Mouse (Mus musculus) embryo, embryonic 10 days (tissue): ENCODE data around the gene Hexb.
A peak's percentile ranks its signal among the peaks of the same experiment; 100 is the strongest.

Source experiments
- DNase-seq: peaks from one replicate; pipeline ENCODE4 v3.0.0-alpha.2; 2015; ENCODE audit warnings: low spot score

Gene Hexb

DNA sequence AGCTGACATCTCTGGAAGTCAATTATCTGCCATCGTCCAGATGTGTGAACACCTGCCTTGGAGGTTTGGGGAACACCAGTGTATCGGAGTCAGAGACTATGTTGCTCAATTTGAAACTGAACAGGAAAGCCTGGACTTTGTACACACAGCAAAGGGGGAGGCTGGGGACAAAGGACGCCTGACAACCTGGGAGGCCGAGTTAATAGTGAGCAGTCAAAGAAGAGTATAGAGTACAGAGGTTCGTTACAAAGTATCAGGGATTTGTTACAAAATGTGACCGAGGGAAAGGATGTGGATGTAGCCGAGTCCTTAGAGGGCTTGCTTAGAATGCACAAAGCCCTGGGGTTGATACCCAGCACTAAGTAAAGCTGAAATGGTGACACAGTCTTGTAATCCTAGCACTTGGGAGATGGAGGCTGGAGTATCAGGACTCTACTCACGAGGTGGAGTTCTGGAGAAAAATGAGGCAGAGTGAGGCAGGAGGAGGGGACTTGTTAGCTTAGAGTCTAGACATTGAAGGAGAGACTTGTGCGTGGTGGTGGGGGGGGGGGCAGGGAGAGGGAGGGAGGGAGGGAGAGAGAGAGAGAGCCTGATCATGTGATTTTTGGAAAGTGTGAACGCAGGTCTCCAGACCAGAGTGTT lies 26.3 kb upstream of the Hexb start:
- no peak for DNase-seq

DNA sequence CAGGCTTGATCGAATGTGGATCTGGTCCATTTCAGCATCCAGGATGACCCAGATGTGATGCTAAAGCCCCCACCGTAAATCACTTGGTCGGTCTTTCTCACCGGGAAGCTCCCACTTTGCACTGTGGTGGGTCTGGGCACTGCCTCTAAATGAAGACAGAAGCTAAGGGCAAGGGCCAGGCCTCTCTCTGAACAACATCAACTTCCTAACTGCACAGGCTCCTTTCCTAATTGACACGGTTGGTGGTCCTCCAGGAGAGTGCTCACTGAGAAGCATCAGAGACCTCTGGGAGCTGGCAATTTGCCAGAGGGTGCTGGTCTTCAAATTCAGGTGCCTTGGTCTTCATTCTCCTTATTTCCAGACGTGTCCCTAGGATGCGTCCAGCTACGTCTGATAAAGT lies 25.7 kb upstream of the Hexb start:
- DNase-seq: no peak

DNA sequence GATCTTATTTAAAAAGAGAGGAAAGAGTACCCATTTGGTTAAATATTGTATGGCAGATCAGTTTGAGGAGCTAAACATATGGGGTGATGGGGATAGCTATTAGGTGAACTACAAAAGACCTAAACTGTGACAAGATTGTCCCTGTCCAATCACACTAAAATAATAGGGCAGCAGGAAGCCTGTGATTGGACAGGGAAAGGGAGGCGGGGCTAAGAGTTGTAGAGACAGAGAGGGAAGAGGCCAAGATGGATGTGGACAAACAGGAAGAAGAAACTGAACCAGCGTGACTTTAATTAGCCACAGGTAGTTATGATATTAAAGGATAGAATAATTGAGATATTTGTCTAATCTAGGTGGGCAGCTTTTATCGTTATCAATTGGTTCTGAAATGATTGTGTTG lies 21.9 kb upstream of the Hexb start:
- DNase-seq: no peak

DNA sequence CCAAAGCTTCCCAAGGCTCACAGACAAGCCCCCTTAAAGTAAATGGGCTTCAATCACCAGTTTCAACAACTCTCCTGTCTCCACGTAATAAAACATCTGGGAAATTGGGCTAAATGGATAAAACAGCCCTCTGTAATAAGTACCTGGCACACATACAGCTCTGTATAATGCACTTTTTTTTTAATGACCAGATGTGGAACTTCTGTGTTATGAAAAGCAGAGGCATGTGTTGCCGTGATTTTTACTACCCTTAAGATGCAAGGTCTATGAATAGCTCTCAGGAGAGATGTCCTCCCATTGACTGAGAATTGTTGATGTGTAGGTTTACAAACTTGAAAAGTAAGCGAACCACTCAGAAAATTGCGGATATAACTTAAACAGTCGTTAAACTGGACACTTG lies 18.0 kb upstream of the Hexb start:
- no peak for DNase-seq

DNA sequence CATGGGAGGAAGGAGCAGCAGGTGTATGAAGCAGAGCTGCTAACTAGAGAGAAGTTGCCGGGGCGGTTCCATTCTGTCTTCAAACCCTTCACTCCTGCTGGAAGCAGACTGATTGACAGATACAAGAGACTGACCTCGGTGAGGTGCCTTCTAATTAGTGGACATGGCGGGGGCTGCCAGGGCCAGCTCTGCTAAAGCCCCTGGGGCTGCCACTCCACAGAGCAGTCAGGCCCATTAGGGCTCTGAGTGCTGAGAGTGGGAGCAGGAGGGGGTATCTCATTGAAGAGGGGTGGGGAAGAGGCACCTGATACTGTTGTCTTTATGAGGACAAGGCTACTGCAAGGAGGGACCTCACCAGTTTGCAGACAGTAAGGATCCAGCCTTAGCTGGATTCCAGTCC lies 17.4 kb upstream of the Hexb start:
- DNase-seq: no peak

DNA sequence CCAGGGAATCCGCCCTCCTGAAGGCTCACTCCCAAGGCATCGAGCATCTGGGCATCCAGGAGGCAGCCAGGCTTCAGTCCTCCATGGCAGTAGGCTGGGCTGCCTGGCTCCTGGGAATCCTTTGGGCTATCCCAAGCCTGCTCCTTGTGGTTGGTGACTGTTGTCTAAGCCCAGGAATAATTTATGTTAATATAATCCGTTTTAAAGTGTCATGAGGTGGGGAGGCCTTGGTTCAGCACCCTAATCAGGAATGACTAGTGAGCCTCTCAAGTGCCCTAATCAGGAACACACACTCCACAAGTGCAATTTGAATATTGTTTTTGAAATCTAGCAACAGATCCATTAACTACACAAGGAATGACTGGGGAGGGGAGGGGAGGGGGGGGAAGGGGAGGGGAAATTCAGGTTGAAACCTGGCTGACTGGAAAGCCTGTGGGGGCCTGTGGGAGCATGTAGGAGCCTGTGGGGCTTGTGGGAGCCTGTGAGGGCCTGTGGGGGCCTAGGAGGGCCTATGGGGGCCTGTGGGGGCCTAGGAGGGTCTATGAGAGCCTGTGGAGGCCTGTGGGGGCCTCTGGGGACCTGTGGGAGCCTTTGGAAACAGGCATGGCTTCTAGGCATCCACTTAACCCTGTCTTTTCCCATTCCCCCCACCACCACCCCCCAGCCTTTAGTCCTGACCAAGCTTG lies 16.6 kb upstream of the Hexb start:
- no peak for DNase-seq

DNA sequence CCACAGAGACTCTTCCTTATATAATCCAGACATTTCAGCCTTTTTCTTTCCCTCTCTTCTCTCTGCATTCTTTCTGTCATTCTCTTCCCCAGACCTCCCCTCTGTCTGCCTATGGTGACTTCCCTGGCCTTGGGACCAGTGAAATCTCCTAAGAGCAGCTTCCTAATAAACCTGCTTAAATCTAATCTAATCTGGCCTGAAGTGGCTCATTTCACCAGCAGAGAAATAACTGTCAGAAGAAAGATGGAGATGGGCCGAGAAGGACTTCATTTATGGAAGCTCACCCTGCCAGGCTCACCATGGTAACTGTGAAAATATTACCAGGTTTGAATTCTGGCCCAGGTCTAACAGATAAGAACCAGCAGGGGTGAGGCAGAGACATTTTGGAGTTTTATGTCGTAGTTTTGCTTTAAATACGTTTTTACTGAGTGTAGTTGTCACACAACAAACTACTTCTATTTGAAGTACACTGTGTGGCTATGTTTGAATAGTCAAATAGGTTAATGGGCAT lies 10.4 kb upstream of the Hexb start:
- no peak for DNase-seq

DNA sequence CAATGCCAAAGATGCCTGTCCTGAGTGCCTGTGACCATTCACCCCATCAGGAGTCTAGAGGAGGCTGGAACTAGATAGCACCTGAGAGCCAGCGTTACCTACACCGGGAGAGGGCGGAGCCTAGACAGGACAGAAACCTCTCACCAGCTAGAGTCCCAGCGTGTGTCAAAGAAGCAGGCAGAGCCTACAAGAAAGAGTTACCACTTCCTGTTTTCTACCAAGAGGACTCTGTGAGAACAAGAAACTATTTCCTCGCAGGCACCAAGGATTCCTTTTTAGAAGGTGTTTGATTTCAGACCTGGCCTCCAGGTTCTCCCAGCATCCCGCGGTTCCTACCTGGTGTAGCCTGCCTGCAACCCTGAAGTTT lies 9.9 kb upstream of the Hexb start:
- DNase-seq: no peak

DNA sequence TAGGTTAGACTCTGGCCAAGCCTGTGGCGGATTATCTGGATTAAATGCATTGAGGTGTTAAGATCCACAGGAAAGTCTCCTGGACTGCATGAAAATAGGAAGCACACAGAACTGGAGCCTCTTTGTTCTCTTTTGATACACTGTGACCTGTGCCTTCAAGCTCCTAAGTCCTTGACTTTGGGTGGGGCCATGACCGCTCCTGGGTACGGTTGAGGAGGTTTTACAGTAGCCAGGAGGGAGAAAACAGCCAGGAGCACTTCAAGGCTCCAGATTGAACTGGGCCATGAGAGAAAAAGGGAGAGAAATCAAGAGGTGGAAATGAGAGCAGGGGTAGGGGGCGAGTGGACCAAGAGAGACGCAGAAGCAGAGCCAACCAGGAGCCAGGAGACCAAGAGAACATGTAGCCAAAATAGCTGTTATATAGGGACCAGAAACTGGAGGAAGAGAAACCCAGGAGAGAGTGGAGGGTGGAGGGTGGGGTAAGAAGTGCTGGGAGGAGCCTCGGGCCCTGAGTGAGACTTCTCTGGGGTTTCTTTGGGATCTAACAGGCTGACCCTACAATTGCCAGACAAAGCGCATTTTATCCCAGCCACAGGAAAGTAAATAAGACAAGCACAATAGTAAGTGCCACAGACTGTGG lies 9.4 kb upstream of the Hexb start:
- no peak for DNase-seq

DNA sequence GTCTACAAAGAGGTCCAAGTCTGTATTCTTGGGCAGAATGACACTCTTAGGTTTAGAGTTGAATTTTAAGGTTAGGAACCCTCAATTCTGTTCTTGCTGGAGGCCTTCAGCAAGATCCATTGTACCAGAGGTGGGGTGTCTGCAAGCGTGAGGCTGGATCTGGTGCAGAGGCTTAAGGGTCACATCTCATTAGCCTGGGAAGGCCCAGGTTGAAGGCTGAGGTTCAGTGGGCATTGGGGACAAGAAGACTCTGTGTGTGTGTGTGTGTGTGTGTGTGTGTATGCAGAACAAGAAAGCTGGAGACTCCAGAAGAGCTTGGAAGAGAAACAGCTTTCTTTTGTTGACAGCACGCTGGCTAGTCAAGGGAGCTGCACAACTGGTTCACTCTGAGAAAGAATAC lies 7.9 kb upstream of the Hexb start:
- DNase-seq: no peak

DNA sequence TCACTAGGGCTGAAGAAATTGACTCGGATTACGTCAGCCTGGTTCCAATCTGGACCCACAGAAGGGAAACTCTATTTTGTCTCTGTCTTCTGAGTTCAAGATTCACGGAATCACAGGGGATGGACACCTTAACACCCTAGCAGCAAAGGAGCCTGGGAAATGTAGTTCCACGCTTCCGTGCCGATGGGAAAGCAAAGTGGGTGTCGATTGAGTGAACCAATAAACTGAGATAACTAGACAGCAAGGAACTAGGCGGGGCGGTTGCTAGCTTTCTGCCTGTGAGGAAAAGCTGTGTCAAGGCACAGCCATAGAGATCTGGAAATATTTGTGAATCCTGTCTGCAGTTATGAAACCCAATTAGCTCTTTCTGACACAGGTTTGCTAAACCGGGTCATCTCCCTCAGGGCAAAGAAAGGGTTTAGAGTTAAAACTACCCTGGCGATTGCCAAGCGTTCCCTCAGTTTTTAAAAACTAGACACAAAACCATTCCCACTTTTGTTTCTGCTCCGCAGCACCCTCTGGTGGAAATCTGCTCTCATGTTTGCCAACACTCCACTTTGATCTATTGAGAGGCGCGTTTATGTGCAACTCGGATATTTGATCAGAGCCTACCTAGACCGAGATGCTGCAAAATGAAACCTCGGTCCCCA lies 7.0 kb upstream of the Hexb start:
- DNase-seq: peak; percentile 87

DNA sequence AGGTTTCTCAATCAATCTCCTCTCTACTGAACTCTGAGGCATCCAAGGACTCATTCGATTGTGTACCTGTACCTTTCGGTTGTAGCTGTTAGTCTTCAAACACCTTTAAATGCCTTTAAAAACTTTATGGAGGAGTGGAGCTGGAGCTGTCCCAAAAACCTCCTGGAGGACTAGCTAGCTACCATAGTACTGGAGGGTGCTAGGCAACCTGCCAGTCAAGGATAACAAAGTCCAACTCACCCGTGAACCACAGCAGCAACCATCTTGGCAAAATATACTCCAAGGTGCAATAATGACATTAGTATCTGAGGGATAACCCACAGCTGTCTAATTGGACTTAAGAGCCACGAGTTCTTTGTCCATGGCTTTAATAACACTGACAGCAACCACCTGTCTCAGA lies 3.7 kb upstream of the Hexb start:
- no peak for DNase-seq

DNA sequence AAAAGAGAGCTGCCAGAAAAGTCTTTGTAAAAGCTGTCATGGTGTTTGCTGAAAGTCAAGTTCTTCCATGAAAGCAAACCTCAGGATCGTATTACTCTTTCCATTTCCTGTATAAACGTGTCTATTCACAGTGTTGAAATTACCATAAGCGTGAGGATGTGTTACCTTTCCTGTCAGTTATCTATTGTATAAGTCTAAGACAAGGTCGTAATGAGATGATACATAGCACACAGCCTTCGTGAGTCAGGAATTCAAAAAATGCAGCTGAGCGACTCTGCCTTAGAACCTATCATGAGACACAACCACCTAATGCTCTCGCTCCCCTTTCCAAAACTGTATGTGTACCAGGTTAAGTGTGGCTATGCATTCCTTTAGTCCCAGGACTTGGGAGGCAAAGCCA lies 2.9 kb upstream of the Hexb start:
- DNase-seq: no peak

DNA sequence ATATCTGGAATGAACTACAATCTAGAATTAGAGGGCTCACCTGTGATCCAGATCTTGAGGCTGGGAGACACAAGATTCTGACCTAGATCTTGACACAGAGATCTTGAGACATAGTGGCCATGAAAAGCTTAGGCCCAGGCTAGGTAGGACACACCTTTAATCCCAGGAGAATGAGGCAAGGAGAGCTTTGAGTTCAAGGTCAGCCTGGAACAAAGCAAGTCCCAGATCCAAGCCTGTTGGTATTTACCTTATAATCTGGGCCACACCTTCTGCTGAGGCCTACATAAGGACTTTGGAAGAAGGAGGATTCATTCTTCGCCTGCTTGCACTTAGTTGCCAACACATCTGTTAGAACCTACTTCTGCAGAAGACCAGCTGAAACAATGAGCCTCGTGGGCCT lies 966 bp upstream of the Hexb start:
- no peak for DNase-seq

DNA sequence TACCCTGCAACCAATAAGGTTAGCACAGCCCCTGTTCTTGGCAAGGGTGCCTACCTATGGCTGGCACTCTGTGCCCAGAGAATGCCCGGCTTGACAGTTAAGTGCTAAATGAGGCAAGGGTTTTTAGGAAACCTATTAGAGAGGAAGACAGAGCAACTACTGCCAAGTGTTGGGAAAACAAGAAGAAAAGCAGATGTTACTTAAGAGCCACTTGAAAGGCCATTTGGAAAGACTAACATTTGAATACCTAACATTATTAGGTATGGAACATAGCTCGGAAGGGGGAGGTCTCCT lies 1.3 kb downstream of the Hexb start:
- DNase-seq: no peak

DNA sequence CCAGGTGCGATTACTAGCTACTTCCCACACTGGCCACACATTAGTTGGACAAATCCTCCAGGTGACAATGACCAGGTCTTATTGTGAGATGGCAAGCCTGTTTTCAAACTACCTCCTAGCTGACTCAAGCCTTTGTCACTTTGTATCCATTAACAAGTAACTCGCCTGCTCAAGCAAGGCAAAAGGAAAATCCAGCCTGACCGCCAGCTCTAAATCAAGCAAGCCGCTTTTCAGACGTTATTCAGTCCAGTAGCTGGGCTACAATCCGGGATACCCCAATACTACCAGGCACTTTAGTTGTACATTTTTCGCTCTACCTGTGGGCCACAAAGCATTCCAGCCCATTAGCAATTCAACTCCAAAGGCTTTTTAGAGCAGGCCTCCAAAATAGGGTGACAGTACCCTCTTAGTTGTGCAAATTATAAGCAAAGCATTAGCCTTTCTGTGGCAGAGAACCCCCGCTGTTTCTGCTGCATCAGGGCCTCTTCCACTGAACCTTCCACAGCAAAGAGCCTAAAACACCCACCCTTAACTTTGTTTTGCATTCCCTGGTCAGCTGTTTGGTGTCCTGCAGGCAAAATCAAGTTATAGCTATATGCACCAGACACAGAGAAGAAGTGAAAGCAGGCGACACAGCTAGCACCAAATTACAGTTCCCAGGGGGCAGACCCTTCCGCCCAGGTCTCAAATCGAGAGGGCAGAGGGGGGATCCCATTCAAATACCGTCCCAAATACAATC lies 1.8 kb downstream of the Hexb start:
- no peak for DNase-seq

DNA sequence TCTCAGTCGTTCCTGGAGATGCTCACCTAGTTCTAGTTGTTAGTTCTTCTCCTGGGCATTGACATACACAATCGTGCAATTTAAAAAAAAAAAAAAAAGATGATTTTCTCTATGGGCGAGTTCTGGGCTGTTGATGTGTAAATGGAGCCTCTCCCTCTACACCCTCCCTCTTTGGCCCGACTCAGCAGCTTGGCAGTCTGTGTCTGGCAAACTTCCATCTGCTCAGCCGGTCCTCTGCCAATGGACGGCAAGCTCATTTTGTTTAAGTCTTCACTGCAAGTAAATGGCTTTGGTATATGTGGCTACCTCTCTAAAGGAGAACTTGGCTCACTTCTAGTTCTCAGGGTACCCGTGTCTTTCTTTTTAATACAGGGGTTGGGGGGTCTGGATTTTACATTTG lies 4.7 kb downstream of the Hexb start:
- no peak for DNase-seq

DNA sequence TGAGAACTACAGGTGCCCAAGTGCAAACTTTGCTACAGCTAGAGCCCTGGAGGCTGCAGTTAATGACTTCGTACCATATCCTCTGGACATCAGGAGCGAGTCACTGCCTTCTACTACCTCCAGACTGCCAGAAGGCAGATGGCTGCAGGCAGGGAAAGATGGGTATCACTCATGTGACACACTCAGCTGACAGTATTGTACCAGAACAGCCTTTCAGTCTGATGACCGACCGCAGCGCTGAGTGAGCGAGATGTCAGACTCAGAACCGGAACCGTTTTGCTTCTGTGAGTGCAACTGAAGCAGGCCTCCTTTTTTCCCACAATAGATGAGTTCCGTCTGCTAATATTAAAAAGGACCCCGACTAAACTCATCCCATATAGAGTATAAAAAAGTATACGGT lies 5.5 kb downstream of the Hexb start:
- no peak for DNase-seq

DNA sequence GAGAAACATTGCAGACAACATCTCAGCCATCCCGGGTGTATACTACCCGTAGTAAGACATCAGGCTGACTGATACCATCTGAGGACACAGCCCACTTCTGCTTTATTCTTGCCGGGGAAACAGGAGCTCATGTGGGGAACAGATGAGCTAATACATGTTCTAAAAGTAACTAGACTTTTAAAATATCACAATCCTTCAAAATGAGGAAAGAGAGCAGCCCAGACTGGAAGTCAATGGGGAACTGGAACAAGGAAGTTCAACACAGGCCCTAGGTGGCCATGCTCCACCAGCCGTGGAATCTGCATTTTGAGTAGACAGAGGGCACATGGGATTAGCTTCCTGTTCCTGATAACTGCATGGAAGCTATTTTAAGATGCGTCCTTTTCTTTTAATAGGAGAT lies 10.5 kb downstream of the Hexb start:
- DNase-seq: no peak

DNA sequence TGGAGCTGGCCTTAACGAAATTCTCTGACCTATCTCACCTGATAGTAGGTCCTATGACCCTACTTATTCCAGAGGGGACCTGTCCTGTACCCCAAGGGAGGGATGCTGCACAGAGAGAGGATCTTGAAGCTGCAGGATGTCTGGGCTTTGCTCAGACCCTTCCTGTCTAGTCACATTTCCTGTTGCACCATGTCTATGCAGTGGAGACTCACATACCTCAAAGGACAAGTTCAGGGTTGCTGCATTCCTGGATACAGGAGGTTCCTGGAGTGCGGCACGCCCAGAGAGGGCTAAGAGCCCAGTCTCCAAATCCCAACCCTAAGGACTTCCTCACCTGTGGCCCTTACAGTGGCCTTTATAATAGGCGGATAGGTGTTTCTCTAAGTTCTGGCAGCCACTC lies 11.8 kb downstream of the Hexb start:
- no peak for DNase-seq

DNA sequence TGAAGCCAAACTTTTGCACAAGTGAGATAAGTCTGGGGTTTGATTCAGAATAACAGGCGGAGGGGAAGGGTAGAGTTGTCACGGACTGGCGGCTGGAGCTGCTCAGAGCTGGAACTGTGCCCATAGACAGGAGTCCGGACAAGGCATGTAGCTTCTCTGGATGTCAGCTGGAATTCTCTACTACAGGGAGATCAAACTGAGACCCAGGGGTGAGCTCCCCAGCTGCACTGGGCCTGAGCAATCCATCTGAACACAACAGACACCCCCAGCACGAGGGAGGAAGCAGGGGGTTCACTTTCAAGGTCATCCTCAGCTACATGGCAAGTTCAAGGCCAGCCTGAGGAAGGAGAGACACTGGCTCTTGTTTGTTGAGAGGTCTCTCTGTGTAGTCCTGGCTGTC lies 13.5 kb downstream of the Hexb start:
- no peak for DNase-seq

DNA sequence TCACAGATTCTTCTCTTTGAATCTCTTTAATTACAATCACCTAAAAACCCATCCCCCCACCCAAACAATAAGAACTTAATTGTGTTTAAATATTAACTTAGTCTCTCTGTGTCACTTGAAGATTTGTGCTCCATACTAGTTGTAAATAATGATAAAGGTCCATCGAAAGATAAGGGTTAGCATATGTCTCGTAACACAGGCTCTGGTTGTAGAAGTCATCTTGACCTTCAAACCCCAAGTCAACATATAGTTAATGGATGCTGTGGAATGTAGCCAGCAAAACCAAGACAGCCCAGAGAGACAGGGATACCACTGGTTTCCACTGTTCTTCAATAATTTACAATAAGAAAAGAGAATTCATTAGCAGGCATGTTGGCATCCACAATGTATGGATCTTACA lies 14.0 kb downstream of the Hexb start:
- DNase-seq: no peak

DNA sequence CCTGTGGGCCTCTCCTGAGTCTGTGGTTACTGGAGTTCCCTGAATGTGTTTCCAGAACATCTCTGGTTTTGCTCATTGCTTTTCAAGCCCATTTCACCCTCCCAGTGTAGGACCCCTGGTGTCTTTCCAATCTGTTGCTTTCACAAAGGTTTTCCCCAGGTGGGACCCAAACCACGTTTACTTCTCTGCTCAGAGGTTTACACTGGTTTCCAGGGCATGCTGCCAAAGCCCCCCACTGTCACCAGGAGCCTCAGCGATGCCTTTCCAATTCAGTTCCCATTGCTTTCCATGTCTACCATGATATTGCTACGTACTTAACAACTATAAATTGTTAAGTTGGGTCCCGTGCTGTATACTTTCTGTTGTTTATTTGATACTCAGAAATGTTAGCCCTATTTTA lies 15.3 kb downstream of the Hexb start:
- DNase-seq: no peak
